8 mouse cellular contexts compared by ENCODE assay signal in genomic region chr4:9125236-9125963, GRCm38 (mm10).
DNase-seq lines count a peak whose midpoint lies in the region; ATAC-seq and TF ChIP-seq lines count a peak whose summit lies in the region.

No protein-coding gene starts in this region.

- H3K9me3 ChIP-seq in ES-E14 (ENCODE audit: control insufficient read depth, insufficient read depth, low read depth, low read length), result no peaks in the 10 kb centered on the region
- no peaks in the 10 kb centered on the region for H3K9me3 ChIP-seq in intestine, embryonic 14.5 days (ENCODE audit: control insufficient read depth, low read length)

- 0 out of 2 replicates have a peak, but pooled peaks have one; percentile 9 for TF ChIP-seq CTCF in olfactory bulb, adult 2 months (IDR thresholded peaks at IDR 0.05; ENCODE audit: insufficient read depth, low read depth, low read length)

- in situ Hi-C loops in ES-E14 (cut with MboI; ENCODE audit: low sequenced_read_pairs in 2 of 2, unreplicated experiment in 2 of 2), result loop anchor here in 1 of 2 experiments (25.0 kb wide), 1 partner anchor 412 kb away; no protein-coding TSS in a partner anchor

- H3K27me3 ChIP-seq in intestine, embryonic 14.5 days (replicated peaks; ENCODE audit: control insufficient read depth, insufficient read depth, low read length), result no peaks in the 10 kb centered on the region

- H3K4me2 ChIP-seq in intestine, embryonic 14.5 days (ENCODE audit: low read length), result no peak overlapping the region

- no peak overlapping the region for H3K4me3 ChIP-seq in ES-E14 (ENCODE audit: insufficient read depth in 1 of 2, low read depth in 1 of 2, low read length in 2 of 2, poor library complexity in 1 of 2, severe bottlenecking in 1 of 2)
- no peak overlapping the region for H3K4me3 ChIP-seq in intestine, embryonic 14.5 days (ENCODE audit: low read depth, low read length)
- no peak overlapping the region for H3K4me3 ChIP-seq in olfactory bulb, adult 2 months (ENCODE audit: insufficient read depth, low read depth, low read length)

- 48% methylated on average over 11 of the region's 11 CpGs for WGBS in intestine, embryonic 14.5 days
- WGBS in olfactory bulb, adult 2 months, result 49% methylated on average over 11 of the region's 11 CpGs

- H3K27ac ChIP-seq in ES-E14 (ENCODE audit: insufficient read depth, low read depth, low read length, poor library complexity, severe bottlenecking), result no peak overlapping the region
- no peak overlapping the region for H3K27ac ChIP-seq in intestine, embryonic 14.5 days (ENCODE audit: low read depth)
- no peak overlapping the region for H3K27ac ChIP-seq in olfactory bulb, adult 2 months (ENCODE audit: insufficient read depth, low read depth, low read length)

- DNase-seq in layer of hippocampus, adult 11-12 months (ENCODE audit: low spot score), result peak; percentile 28
- no peak for DNase-seq in layer of hippocampus, adult 9-11 months
- peak; percentile 30 for DNase-seq in ES-E14 (ENCODE audit: low read depth, low spot score)
- peak; percentile 63 for DNase-seq in embryo, embryonic 10.5 days (ENCODE audit: low spot score)
- peak; percentile 63 for DNase-seq in intestine, embryonic 14.5 days (ENCODE audit: low spot score)
- DNase-seq in spleen, adult 12 weeks (ENCODE audit: low spot score), result no peak
- DNase-seq in frontal cortex, postnatal 25 days (ENCODE audit: low spot score in 2 of 2), result no peak

- no peak for TF ChIP-seq POLR2A in olfactory bulb, adult 2 months (IDR thresholded peaks at IDR 0.05; ENCODE audit: insufficient read depth, low read depth, low read length)

- H3K36me3 ChIP-seq in ES-E14 (ENCODE audit: control insufficient read depth, insufficient read depth, low read length, poor library complexity, severe bottlenecking), result no peaks in the 10 kb centered on the region
- no peaks in the 10 kb centered on the region for H3K36me3 ChIP-seq in intestine, embryonic 14.5 days (ENCODE audit: control insufficient read depth, insufficient read depth, low read length)

- no peaks in the 10 kb centered on the region for H3K4me1 ChIP-seq in ES-E14 (ENCODE audit: control insufficient read depth in 2 of 2, insufficient read depth in 2 of 2, low read length in 2 of 2, poor library complexity in 1 of 2)
- peaks cover 8% of the 10 kb centered on the region for H3K4me1 ChIP-seq in intestine, embryonic 14.5 days (replicated peaks; ENCODE audit: control insufficient read depth, insufficient read depth, low read length)
- H3K4me1 ChIP-seq in olfactory bulb, adult 2 months (ENCODE audit: control insufficient read depth, insufficient read depth, low read length), result no peaks in the 10 kb centered on the region

- no peak overlapping the region for H3K9ac ChIP-seq in ES-E14 (ENCODE audit: insufficient read depth, low read depth, low read length, poor library complexity, severe bottlenecking)
- no peak overlapping the region for H3K9ac ChIP-seq in intestine, embryonic 14.5 days (ENCODE audit: low read length)

- ATAC-seq in intestine, embryonic 14.5 days (replicated peaks; ENCODE audit: low FRiP score, low TSS enrichment, low read depth), result peak; percentile 26; the same call in 1 of the 2 replicates

TF ChIP-seq in ES-E14, 5 proteins besides CTCF, POLR2A, EP300 and RAD21:
- no peak for TF ChIP-seq MAFK (IDR thresholded peaks at IDR 0.05; ENCODE audit: insufficient read depth, low read depth, low read length)
- peak; percentile 77; the same call in 1 of the 2 replicates for TF ChIP-seq ZC3H11A (IDR thresholded peaks at IDR 0.05; ENCODE audit: borderline replicate concordance, low read depth, low read length)
- no peak for TF ChIP-seq CHD2 (IDR thresholded peaks at IDR 0.05; ENCODE audit: low read depth, low read length)
- TF ChIP-seq HCFC1 (IDR thresholded peaks at IDR 0.05; ENCODE audit: borderline replicate concordance, insufficient read depth, low read length), result no peak

Comparison
In these comparisons a context has a peak if more than half of its experiments do, and no peak if none do; other contexts are left out.
1. DNase-seq: peak in layer of hippocampus, adult 11-12 months (single experiment), ES-E14 (single experiment), embryo, embryonic 10.5 days (single experiment) and intestine, embryonic 14.5 days (single experiment); none in layer of hippocampus, adult 9-11 months (single experiment), spleen, adult 12 weeks (single experiment) and frontal cortex, postnatal 25 days (0 of 2).